Mouse (Mus musculus): Measurements from ENCODE around the gene Dnajc30.

- TF ChIP-seq CTCF (IDR thresholded peaks at IDR 0.05; ENCODE audit: low read depth, low read length) (no peak), GATA1 (IDR thresholded peaks at IDR 0.05; ENCODE audit: borderline replicate concordance, low read length) (no peak), GATA2 (IDR thresholded peaks at IDR 0.05; ENCODE audit: borderline replicate concordance, low read depth, low read length) (no peak), POLR2AphosphoS5 (IDR thresholded peaks at IDR 0.05; ENCODE audit: insufficient replicate concordance, low read depth, low read length) (no peak)
These were observed 49.8 kb downstream of the Dnajc30 start for GRCm38 (mm10) chr5:135113782-135114181.
